Mouse (Mus musculus) heart, postnatal 36 days (tissue): ENCODE measurements at regions not wholly inside any gene's neighbourhood (a gene's known extent, or its start where the extent isn't known, plus 50 kb on each side); places are given as distances from the start of the nearest gene placed in this dataset.
A peak's percentile ranks its signal among the peaks of the same experiment; 100 is the strongest.

Source experiments
- DNase-seq, 2 experiments: peaks; one replicate each; pipeline ENCODE4 v3.0.0; 2021 to 2022
- intact Hi-C: fragments of 180-260 bp; cut with DNase I; formaldehyde crosslinking; loops from one replicate; pipeline ENCODE4 v1.15.1; 2025

GRCm38 (mm10) chr16:78490245-78490644 is 86.3 kb downstream of the D16Ertd472e start:
- intact Hi-C loops, result no loop called here
- DNase-seq, result peak; percentile 23 to 41

GRCm38 (mm10) chr16:78489604-78490003 is 86.9 kb downstream of the D16Ertd472e start:
- no peak for DNase-seq

GRCm38 (mm10) chr16:78486531-78486930 is 90.0 kb downstream of the D16Ertd472e start:
- intact Hi-C loops, result no loop called here
- no peak for DNase-seq

More at GRCm38 (mm10) chr16:78489604-78490003, 86.9 kb downstream of the D16Ertd472e start:
- intact Hi-C loops, result no loop called here

- intact Hi-C loops, result no loop called here
- DNase-seq, result no peak
Measured at GRCm38 (mm10) chr16:78484319-78484718, 92.2 kb downstream of the D16Ertd472e start.

DNA sequence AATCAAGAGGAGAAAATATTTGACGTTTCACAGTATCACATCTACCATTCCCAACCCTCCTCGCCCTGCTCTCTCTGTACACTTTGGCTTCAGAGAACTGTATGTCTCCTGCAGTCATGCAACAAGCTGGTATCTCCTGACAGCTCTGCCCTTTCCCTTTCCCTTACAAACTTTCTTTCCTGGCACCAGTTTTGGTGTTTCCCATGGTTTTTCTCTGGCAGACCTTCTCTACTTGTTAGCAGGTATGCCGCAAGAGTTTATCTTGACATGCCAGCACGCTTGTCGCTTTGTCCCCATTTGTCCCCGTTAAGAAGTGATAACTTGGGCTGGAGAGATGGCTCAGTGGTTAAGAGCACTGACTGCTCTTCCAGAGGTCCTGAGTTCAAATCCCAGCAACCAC is 94.9 kb downstream of the D16Ertd472e start:
- intact Hi-C loops, result no loop called here
- no peak for DNase-seq

GRCm38 (mm10) chr16:78481065-78481464 is 95.4 kb downstream of the D16Ertd472e start:
- DNase-seq, result no peak
- intact Hi-C loops, result no loop called here

DNA sequence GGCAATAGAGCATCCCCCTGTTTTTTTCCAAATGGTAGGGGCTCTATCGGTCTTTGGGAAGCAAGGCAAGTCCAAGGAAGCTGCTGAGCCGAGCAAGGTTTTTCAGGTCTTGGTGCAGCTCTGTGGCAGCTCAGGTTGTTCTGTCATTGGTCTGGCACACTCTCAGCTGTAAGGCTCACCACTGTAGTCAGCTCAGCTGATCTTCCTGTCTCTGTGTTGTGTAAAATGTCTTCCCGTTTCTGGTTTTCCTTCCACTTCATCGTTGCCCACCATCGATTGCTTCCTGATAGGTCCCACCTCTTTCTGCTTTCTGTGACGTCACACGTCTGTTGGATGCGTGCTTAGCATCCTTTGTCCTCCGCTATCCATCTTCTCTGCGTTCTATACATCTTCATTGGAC is 96.2 kb downstream of the D16Ertd472e start:
- intact Hi-C loops, result no loop called here
- no peak for DNase-seq

GRCm38 (mm10) chr16:78473456-78473855 is 96.5 kb upstream of the Btg3 start:
- DNase-seq, result no peak
- intact Hi-C loops, result no loop called here

DNA sequence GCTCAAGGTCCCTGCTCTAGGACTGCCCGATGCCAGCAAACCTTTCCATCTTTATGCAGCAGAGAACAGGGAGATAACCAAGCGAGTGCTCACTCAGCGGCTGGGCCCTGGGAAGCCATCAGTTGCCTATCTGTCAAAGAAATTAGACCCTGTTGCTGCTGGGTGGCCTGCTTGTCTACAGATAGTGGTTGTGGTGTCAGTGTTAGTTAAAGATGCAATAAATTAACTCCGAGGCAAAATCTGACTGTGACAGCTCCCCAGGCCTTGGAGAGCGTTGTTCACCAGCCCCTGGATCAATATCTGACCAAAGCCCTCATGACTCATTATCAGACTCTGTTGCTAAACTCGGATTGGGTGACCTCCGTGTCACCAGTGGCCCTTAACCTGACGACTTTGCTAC is 83.0 kb upstream of the Btg3 start:
- no peak for DNase-seq
- intact Hi-C loops, result loop anchor here (10.0 kb wide), 1 partner anchor 265 kb away; no protein-coding TSS in a partner anchor

DNA sequence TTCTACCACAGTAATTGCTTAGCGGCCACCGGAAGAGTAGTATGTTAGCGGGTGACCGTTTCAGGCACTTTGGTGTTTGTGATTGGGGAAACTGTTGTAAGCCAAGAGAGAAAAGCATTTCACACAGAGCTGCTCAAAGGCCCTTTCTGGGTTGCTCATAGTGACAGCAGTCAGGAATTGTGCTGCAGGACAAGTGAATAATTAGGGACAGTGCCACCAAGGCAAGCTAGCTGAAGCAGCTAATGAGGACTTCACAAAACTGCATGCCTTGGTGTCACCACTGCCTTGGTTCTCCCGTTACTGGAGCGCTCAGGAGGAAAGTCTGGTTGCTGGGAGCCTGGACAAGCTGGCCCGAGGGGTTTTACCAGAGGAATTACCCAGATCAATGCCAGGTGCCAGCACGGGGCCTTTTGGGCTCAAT is 80.7 kb upstream of the Btg3 start:
- intact Hi-C loops, result loop anchor here (10.0 kb wide), 1 partner anchor 263 kb away; no protein-coding TSS in a partner anchor
- DNase-seq, result no peak

GRCm38 (mm10) chr16:78456345-78456744 is 79.4 kb upstream of the Btg3 start:
- peak in 1 of 2 experiments; percentile 10 for DNase-seq
- intact Hi-C loops, result loop anchor here (10.0 kb wide), 1 partner anchor 262 kb away; no protein-coding TSS in a partner anchor

GRCm38 (mm10) chr16:78454509-78454908 is 77.5 kb upstream of the Btg3 start:
- intact Hi-C loops, result loop anchor here (10.0 kb wide), 1 partner anchor 260 kb away; no protein-coding TSS in a partner anchor
- DNase-seq, result no peak

- intact Hi-C loops, result loop anchor here (1.0 to 10.0 kb wide), 3 partner anchors 174 to 258 kb away; no protein-coding TSS in a partner anchor
- peak; percentile 35 to 37 for DNase-seq
Measured at GRCm38 (mm10) chr16:78452303-78452702, 75.3 kb upstream of the Btg3 start.

- no peak for DNase-seq
- intact Hi-C loops, result loop anchor here (1.0 to 10.0 kb wide), 3 partner anchors 175 to 257 kb away; no protein-coding TSS in a partner anchor
Measured at GRCm38 (mm10) chr16:78451750-78452149, 74.8 kb upstream of the Btg3 start.

DNA sequence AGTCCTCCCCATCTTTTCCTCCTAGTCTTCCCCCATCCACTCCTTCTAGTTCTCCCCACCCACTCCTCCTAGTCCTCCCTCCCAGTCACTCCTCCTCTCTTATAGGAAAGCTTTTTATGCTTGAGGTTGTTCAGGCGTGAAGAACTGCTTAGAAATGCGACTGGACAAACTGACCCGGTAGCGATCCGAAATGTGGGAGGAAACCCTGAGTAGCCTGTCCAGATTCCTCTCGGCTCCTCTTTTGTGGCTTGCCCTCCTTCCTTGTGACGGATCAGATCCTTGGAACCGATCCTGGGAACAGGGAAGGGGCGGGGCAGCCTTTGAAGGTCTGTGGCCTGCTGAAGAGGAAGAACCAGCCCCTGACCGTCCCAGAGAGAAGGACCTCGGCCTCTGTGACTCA is 74.3 kb upstream of the Btg3 start:
- intact Hi-C loops, result loop anchor here (10.0 kb wide), 1 partner anchor 256 kb away; no protein-coding TSS in a partner anchor
- DNase-seq, result peak in 1 of 2 experiments; percentile 9

GRCm38 (mm10) chr16:78449231-78449630 is 72.2 kb upstream of the Btg3 start:
- no peak for DNase-seq
- intact Hi-C loops, result no loop called here

- no peak for DNase-seq
- intact Hi-C loops, result no loop called here
Measured at GRCm38 (mm10) chr16:78443262-78443661, 66.3 kb upstream of the Btg3 start.

DNA sequence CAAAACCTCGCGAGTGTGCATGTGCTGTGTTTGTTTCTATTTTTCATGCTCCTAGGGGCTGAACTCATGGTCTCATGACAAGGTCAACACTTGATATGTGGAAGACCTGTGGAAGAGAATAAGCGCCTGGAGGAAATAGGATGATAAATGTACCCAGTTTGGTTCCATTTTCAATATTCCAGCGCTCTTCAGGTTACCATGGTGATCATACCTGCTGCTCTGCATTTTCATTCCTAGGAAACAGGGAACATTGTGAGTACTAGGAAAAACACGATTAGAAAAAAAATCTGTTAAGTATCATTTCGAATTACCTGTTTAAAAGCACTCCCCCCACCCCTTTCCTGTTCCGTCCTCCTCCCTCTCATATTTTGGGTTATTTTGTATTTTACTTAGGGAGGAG is 65.8 kb upstream of the Btg3 start:
- intact Hi-C loops, result no loop called here
- DNase-seq, result no peak

- DNase-seq, result no peak
- intact Hi-C loops, result no loop called here
Measured at GRCm38 (mm10) chr16:78441961-78442360, 65.0 kb upstream of the Btg3 start.

GRCm38 (mm10) chr16:78435707-78436106 is 58.7 kb upstream of the Btg3 start:
- intact Hi-C loops, result no loop called here
- DNase-seq, result no peak

DNA sequence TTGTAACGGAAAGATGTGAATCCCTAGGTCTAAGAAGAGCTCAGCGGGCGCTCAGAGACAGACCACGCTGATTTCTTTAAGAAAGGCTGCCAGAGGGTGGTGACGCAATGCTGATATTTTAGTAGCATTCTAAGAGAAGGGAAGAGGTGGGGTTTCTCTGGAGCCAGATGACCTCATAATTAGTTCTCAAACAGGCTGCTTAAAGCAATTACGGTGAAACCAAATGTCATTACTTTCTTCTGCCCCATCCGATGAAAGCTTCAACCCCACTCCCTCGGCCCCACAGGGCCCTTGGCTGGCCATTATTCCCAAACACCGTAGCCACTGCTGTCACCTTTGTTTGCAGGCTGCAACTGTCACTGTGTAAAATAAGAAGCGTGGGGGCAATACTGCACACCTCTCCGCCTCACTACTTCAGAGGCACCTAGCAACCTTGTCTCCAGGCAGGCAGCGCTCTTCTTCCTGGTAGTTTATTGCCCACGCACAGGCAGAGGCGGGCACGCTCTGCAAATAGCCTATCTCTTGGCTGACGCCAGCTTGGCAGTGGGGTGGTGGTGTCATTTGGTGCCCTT is 50.6 kb upstream of the Btg3 start:
- peak; percentile 40 to 48 for DNase-seq
- intact Hi-C loops, result loop anchor here (2.0 kb wide), 1 partner anchor 53 kb away; no protein-coding TSS in a partner anchor
